Mouse (Mus musculus) left cerebral cortex, postnatal 4 days (tissue): ENCODE data around the gene Ptprg. TPM values are rescaled to one million over a fixed set of nuclear protein-coding genes. Genes with fewer than 3 reads are reported as not detected.

Experiments
- DNase-seq: peaks from one replicate; pipeline ENCODE4 v3.0.0-alpha.2; 2022
- intact Hi-C: fragments of 180-260 bp; cut with DNase I; formaldehyde crosslinking; loops from one replicate; pipeline ENCODE4 v1.15.1; 2025
- total RNA-seq, 2 experiments: library from RNA; stranded (reverse); gene quantifications; 2 replicates each; pipeline ENCODE4 v1.2.3; 2021

Gene Ptprg
- total RNA-seq, 2 experiments from 2014 or later, result 127 to 141 TPM

DNA sequence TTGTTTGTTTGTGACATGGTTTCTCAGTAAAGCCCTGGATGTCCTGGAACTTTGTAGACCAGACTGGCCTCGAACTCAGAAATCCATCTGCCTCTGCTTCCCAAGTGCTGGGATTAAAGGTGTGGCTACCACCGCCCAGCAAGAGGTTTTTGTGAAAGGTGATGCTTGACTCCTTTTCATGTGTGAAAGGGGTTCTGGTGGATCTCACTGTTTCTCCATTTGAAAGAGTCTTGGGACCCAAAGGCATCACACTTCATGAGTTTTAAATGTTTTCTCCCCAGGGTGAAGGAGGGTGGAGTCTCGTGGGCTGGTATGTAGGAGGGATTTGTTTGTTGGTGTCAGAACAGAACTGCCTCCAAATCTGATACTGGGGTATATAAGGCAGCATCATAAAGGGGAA is 126.4 kb downstream of the Ptprg start:
- DNase-seq, result no peak

GRCm38 (mm10) chr14:11680621-11681020 is 127.3 kb downstream of the Ptprg start:
- DNase-seq, result no peak
- intact Hi-C loops, result no loop called here

More for the DNA sequence above, 126.4 kb downstream of the Ptprg start:
- intact Hi-C loops, result no loop called here

DNA sequence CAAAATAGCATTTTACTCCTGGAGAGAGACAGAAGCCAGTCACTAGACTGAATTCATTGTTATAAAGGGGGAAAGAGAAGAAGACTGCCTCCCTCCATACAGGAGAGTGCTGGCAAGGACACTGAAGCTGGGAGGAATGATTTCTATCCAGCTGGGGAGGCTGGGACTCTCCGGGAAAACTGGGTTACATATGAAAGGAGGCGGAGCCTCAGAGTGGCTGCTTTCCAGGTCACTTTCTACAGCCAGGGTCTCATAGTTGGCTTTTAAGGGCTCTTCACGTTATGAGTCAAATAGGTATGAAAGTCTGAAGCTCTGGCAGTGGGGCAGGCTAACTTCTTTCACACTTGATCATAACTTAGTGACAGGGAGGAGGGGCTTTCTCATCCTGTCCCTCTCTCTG is 129.1 kb downstream of the Ptprg start:
- DNase-seq, result no peak
- intact Hi-C loops, result no loop called here

- peak; percentile 6 for DNase-seq
- intact Hi-C loops, result no loop called here
These were observed 130.2 kb downstream of the Ptprg start for GRCm38 (mm10) chr14:11683386-11684081.

DNA sequence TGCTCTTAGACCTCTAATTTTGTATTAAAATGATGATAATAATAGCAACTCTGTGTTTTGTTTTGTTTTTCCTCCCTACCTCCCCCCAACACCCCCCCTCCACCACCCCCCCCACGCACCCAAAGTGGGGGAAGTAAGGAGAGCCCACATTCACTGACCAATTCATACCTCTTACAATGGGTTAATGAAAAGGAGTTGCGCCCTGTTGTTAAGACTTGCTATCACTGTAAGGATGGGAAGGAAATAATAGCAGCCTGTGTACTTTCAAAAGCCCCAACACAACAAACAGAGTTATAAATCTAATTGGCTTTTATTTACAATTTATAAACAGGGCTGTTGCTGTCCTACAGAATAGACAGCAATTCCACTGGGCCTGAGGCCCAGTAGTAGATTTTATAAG is 130.8 kb downstream of the Ptprg start:
- DNase-seq, result no peak
- intact Hi-C loops, result no loop called here

- intact Hi-C loops, result no loop called here
- DNase-seq, result no peak
These were observed 134.2 kb downstream of the Ptprg start for GRCm38 (mm10) chr14:11687541-11687940.

- DNase-seq, result no peak
- intact Hi-C loops, result no loop called here
These were observed 134.8 kb downstream of the Ptprg start for GRCm38 (mm10) chr14:11688142-11688541.

- no peak for DNase-seq
- intact Hi-C loops, result no loop called here
These were observed 136.7 kb downstream of the Ptprg start for GRCm38 (mm10) chr14:11690066-11690465.

DNA sequence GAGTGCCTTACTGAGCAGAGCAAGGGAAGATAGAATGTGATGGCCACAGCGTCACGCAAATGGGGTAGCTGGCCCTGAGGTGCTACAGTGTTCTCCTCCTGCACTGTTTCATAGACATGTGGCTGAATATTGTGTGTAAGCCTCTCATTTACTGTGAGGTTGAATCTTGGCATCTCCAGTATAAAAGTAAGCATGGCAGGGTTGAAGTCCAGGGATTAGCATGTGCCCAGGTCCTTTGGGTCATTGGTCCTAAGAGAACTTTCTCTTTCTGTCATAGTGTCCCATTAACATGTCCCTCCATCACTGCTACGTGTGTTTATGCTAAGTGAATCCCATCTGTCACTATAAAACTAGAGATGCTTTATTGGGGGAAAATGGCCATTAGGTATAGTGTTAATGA is 138.2 kb downstream of the Ptprg start:
- DNase-seq, result no peak
- intact Hi-C loops, result no loop called here

DNA sequence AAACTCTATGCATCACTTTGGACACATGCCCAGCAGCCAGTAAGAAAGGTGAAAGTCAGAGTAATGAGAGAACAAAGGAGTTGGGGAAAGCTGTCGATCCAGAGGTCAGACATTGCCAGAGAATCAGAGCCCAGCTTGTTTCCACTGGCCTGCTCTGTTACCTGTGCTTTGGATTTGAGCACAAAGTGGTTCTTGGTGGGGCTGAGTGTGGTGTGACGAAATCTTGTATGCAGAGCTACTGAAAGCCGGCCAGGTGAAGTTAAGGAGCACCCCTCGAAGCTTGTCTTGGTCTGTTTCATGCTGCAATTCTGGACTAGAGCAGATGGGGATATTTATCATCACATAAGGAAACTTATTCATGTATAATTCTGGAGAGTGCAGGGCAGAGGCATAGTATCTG is 145.5 kb downstream of the Ptprg start:
- DNase-seq, result no peak
- intact Hi-C loops, result no loop called here

- DNase-seq, result no peak
- intact Hi-C loops, result no loop called here
These were observed 146.3 kb downstream of the Ptprg start for GRCm38 (mm10) chr14:11699654-11700053.

DNA sequence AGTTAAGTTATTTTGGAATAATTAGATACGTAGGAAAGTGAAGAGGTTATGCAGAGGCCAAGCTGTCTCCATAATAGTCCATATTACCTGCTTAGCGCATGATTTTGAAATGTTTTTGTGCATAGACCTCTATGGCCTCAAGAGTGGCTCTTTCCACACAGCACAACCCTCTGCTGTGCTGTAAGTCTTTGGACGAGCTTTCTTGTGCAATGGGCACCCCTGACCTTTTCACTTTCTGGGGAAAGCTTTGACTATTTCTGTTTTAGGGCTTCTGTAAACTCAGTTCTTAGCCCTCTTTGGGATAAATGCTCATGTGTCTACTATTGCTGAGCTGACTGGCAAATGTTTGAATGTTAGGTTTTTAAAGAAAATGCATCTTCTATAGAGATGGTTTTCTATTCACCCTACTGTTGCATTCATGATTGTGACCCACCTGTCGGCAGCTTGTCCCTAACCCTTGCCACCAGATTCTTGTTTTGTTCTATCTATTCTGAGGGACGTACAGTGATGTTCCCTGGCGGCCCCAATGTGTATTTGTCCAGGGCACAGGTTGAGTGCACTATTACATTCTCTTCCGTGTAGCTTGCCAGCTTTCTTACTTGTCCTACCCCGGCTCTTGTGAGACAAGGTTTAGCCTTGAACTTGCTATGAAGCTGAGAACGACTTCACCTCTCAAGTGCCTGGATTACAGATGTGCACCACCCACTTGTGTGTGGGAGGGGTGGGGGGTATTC is 148.4 kb downstream of the Ptprg start:
- DNase-seq, result no peak
- intact Hi-C loops, result no loop called here

GRCm38 (mm10) chr14:11702770-11703477 is 149.6 kb downstream of the Ptprg start:
- DNase-seq, result no peak
- intact Hi-C loops, result no loop called here

GRCm38 (mm10) chr14:11704871-11705270 is 151.5 kb downstream of the Ptprg start:
- intact Hi-C loops, result no loop called here
- DNase-seq, result peak; percentile 47

DNA sequence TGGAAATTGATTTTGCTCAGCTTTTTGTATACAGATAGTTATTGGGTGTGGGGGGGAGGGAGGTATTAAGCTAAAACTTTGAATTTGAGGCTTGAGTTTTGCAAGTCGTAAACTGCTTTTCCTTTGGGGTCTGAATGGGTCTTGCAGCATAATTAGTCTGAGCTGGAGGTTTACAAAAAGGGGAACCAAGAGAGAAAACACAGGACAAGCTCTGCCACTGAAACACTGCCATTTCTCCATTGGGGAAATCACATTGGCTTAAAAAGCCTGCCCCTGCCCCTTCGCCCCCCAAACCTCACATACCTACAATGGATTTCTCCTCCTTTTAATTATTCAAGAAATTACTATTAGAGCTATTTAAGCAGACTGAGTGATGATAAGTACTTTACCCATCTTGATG is 156.0 kb downstream of the Ptprg start:
- intact Hi-C loops, result no loop called here
- no peak for DNase-seq

DNA sequence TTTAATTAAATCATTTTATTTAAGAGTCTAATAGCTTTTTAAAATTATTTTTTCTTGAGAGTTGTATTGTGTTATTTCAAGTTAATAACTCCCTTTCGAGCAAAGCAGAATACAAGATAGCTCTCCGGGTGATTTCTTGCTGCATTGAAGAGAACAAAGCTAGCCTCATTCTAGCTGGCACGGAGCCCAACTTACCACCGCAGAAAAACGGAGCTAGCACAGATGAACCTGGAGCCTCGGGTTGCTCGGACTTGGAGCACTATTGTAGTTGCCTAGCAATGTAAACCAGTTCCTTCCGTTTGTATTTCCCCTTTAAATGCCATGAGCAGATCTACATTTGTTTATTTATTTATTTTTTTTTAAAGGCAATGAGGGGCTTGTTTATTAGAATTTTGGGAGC is 156.5 kb downstream of the Ptprg start:
- peak; percentile 71 for DNase-seq

DNA sequence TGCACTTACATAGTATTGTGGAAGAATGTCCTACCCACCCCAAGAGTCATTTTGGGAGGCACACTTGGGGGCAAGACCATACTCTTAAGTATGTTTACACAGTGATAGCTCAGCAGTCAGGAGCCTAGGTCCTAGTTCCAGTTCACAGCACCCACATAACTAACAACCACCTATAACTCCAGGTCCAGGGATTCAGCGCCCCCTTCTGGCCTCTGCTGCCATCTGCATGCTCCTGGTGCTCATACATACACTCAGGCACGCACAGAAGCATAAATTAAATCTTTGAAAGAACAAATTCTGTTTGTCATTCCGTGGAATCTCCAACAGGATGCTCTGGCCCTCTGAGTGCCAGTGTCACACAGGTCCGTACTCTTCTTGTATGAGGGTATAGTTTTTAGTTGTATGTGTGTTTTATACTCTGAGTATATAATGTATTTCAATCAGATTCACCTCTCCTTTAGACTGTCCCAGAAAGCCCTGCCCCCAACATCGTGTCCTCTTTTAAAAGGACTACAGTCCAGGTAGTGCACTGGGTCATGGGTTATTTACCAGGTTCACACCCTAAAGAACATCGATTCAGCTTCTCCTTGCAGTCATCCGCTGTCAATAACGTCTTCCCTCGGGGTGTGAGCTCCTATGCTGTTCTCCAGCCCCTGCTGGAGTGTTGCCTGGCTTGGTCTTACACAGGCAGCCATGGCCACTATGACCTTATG is 157.2 kb downstream of the Ptprg start:
- intact Hi-C loops, result no loop called here
- DNase-seq, result no peak

More for the DNA sequence above, 156.5 kb downstream of the Ptprg start:
- intact Hi-C loops, result no loop called here

- DNase-seq, result no peak
- intact Hi-C loops, result no loop called here
These were observed 158.8 kb downstream of the Ptprg start for GRCm38 (mm10) chr14:11712146-11712545.

DNA sequence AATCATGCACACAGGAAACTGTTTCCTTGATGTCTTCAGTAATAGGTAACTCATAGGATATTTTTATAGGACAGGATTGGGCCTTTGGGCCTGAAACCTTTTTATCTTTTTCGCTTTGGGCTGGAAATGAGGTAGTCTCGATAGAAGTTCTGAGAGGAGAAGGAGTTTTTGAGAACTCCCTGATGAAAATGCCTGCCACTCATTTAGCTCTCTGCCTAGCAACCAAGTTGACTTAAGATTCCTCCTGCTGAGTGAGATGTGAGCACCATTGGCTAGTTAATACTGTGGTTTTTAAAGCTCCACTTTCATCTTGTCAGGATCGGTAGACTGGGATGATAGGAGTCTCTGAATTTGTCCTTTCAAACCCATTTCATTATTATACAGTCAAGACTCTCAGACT is 162.9 kb downstream of the Ptprg start:
- intact Hi-C loops, result no loop called here
- no peak for DNase-seq

DNA sequence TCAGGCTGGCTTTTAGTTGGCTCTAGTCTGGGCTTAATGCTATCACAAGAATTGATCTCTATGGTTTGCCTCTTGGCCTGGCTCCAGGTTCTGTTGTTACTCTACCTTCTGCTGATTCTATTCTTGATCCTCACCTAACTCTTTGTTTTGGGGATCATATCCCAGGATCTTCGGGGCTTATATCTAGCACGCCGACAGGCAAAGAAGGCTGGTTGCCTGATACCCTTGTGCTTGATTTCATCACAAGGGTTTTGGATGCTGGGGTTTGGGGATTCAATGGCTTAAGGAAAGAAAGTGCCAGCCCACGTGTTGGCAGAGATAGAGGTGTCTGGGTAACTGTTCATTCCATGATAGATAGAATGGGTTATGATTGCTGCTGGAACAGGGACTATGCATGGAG is 164.9 kb downstream of the Ptprg start:
- no peak for DNase-seq
- intact Hi-C loops, result no loop called here

- no peak for DNase-seq
- intact Hi-C loops, result no loop called here
These were observed 165.9 kb downstream of the Ptprg start for GRCm38 (mm10) chr14:11719259-11719658.
